Comparison of ENCODE assay signal across 19 mouse cellular contexts in genomic region chr5:37395172-37396030, GRCm38 (mm10). TPM values are rescaled to one million over a fixed set of nuclear protein-coding genes. Genes with fewer than 3 reads are reported as not detected.
DNase-seq lines count a peak whose midpoint lies in the region; ATAC-seq and TF ChIP-seq lines count a peak whose summit lies in the region.
"Had no signal": no experiment of that assay in that cellular context is flagged by ENCODE, and none has a peak within 500 bp of the region (broad histone marks: within the 10 kb centered on the region; RNA-seq: fewer than 3 reads in every experiment).

No protein-coding gene starts in this region.

- WGBS in forebrain, embryonic 11.5 days: 79% methylated on average over 22 of the region's 22 CpGs
- 90% methylated on average over 22 of the region's 22 CpGs for WGBS in forebrain, embryonic 10.5 days
- 57% methylated on average over 22 of the region's 22 CpGs for WGBS in hindbrain, embryonic 12.5 days
- WGBS in midbrain, embryonic 15.5 days: 36% methylated on average over 22 of the region's 22 CpGs
- 89% methylated on average over 22 of the region's 22 CpGs for WGBS in intestine, embryonic 15.5 days
- WGBS in liver, embryonic 11.5 days: 87% methylated on average over 22 of the region's 22 CpGs

- TF ChIP-seq CTCF in Patski (IDR thresholded peaks at IDR 0.05): no peak

- POLR2A ChIA-PET in Patski (lab: Charles Lee): no interaction called here

- no peak overlapping the region for H3K27ac ChIP-seq in forebrain, embryonic 11.5 days (ENCODE audit: low read depth, low read length)
- H3K27ac ChIP-seq in forebrain, embryonic 10.5 days: no peak overlapping the region
- H3K27ac ChIP-seq in hindbrain, embryonic 12.5 days: peak overlapping the region; percentile 30; the same call in 1 of the 2 replicates
- peak overlapping the region; percentile 45; the same call in 1 of the 2 replicates for H3K27ac ChIP-seq in midbrain, embryonic 15.5 days
- no peak overlapping the region for H3K27ac ChIP-seq in intestine, embryonic 15.5 days
- H3K27ac ChIP-seq in liver, embryonic 11.5 days (ENCODE audit: low read depth, low read length): no peak overlapping the region
- H3K27ac ChIP-seq: liver, embryonic 14.5 days had no signal

- no peaks in the 10 kb centered on the region for H3K27me3 ChIP-seq in forebrain, embryonic 11.5 days (ENCODE audit: control insufficient read depth, insufficient read depth, low read length)
- H3K27me3 ChIP-seq in forebrain, embryonic 10.5 days (ENCODE audit: poor library complexity, severe bottlenecking): no peaks in the 10 kb centered on the region
- no peaks in the 10 kb centered on the region for H3K27me3 ChIP-seq in Patski
- no peaks in the 10 kb centered on the region for H3K27me3 ChIP-seq in hindbrain, embryonic 12.5 days
- no peaks in the 10 kb centered on the region for H3K27me3 ChIP-seq in midbrain, embryonic 15.5 days (replicated peaks)
- H3K27me3 ChIP-seq in intestine, embryonic 15.5 days (replicated peaks): no peaks in the 10 kb centered on the region
- no peaks in the 10 kb centered on the region for H3K27me3 ChIP-seq in liver, embryonic 11.5 days (replicated peaks; ENCODE audit: control insufficient read depth, insufficient read depth, low read length)

- no peak overlapping the region for H3K4me2 ChIP-seq in forebrain, embryonic 11.5 days (ENCODE audit: low read depth, low read length, severe bottlenecking)
- 0 out of 2 replicates have a peak overlapping the region, but pooled peaks have one; percentile 4 for H3K4me2 ChIP-seq in hindbrain, embryonic 12.5 days (replicated peaks)
- no peak overlapping the region for H3K4me2 ChIP-seq in midbrain, embryonic 15.5 days
- no peak overlapping the region for H3K4me2 ChIP-seq in intestine, embryonic 15.5 days (replicated peaks)
- no peak overlapping the region for H3K4me2 ChIP-seq in liver, embryonic 11.5 days
- H3K4me2 ChIP-seq: heart, embryonic 11.5 days had no signal

- peak; percentile 37 for DNase-seq in forebrain, embryonic 11.5 days (ENCODE audit: low spot score)
- DNase-seq in forebrain, embryonic 10.5 days (ENCODE audit: extremely low spot score, low spot score): no peak
- DNase-seq in Patski (ENCODE audit: low read depth, low spot score): peak; percentile 51
- DNase-seq in thymus, postnatal 0 days (ENCODE audit: low spot score): no peak
- no peak for DNase-seq in liver, embryonic 11.5 days (ENCODE audit: low spot score)
- DNase-seq: cerebellum, adult 11 months; gastrocnemius, postnatal 36 days; heart, postnatal 36 days; kidney, adult 2 months; kidney, postnatal 4 days; lung, postnatal 10 days; right cerebral cortex, adult 18-20 months; spleen, adult 18-20 months; thymus, postnatal 14 days had no signal

- in situ Hi-C loops in Patski (cut with MboI; ENCODE audit: low pct_unique_long_range_greater_than_20kb): loop anchor here (25.0 kb wide), 1 partner anchor 317 kb away; the partner anchor contains the start of gene Stk32b

- H3K4me1 ChIP-seq in forebrain, embryonic 11.5 days (replicated peaks; ENCODE audit: control insufficient read depth, insufficient read depth, low read length): no peaks in the 10 kb centered on the region
- H3K4me1 ChIP-seq in forebrain, embryonic 10.5 days: no peaks in the 10 kb centered on the region; the same call in 1 of the 2 replicates
- peaks cover 5% of the 10 kb centered on the region; the same call in 1 of the 2 replicates for H3K4me1 ChIP-seq in hindbrain, embryonic 12.5 days
- H3K4me1 ChIP-seq in midbrain, embryonic 15.5 days: peaks cover 10% of the 10 kb centered on the region; the same call in 1 of the 2 replicates
- no peaks in the 10 kb centered on the region for H3K4me1 ChIP-seq in intestine, embryonic 15.5 days (replicated peaks)
- H3K4me1 ChIP-seq in liver, embryonic 11.5 days (replicated peaks; ENCODE audit: control insufficient read depth, insufficient read depth, low read length): no peaks in the 10 kb centered on the region

- peaks cover 3% of the 10 kb centered on the region; the same call in 1 of the 2 replicates for H3K36me3 ChIP-seq in forebrain, embryonic 11.5 days (ENCODE audit: control insufficient read depth, insufficient read depth, low read length)
- peaks cover 86% of the 10 kb centered on the region for H3K36me3 ChIP-seq in forebrain, embryonic 10.5 days (replicated peaks)
- no peaks in the 10 kb centered on the region for H3K36me3 ChIP-seq in hindbrain, embryonic 12.5 days
- H3K36me3 ChIP-seq in midbrain, embryonic 15.5 days (replicated peaks): no peaks in the 10 kb centered on the region
- H3K36me3 ChIP-seq in intestine, embryonic 15.5 days: peaks cover 5% of the 10 kb centered on the region; the same call in 1 of the 2 replicates
- H3K36me3 ChIP-seq in liver, embryonic 11.5 days (ENCODE audit: control insufficient read depth, insufficient read depth, low read length): 0 out of 2 replicates have a peak, but pooled peaks cover 2% of the 10 kb centered on the region

- ATAC-seq in forebrain, embryonic 11.5 days (replicated peaks; ENCODE audit: low FRiP score): no peak; the same call in 1 of the 2 replicates
- peak; percentile 27 for ATAC-seq in Patski
- ATAC-seq in hindbrain, embryonic 12.5 days (ENCODE audit: low FRiP score): peak; percentile 77
- ATAC-seq in midbrain, embryonic 15.5 days (replicated peaks): peak; percentile 88
- no peak for ATAC-seq in intestine, embryonic 15.5 days
- no peak for ATAC-seq in liver, embryonic 11.5 days (replicated peaks; ENCODE audit: low FRiP score)

- H3K9ac ChIP-seq in forebrain, embryonic 11.5 days (ENCODE audit: low read length): no peak overlapping the region
- H3K9ac ChIP-seq in hindbrain, embryonic 12.5 days: no peak overlapping the region
- H3K9ac ChIP-seq in midbrain, embryonic 15.5 days: no peak overlapping the region
- no peak overlapping the region for H3K9ac ChIP-seq in intestine, embryonic 15.5 days
- H3K9ac ChIP-seq in liver, embryonic 11.5 days (ENCODE audit: low read depth, low read length): no peak overlapping the region
- H3K9ac ChIP-seq: liver, embryonic 14.5 days had no signal

- no peaks in the 10 kb centered on the region; the same call in 1 of the 2 replicates for H3K9me3 ChIP-seq in forebrain, embryonic 11.5 days (ENCODE audit: control insufficient read depth, low read length)
- 0 out of 2 replicates have a peak, but pooled peaks cover 8% of the 10 kb centered on the region for H3K9me3 ChIP-seq in forebrain, embryonic 10.5 days
- no peaks in the 10 kb centered on the region for H3K9me3 ChIP-seq in hindbrain, embryonic 12.5 days (replicated peaks)
- H3K9me3 ChIP-seq in midbrain, embryonic 15.5 days: no peaks in the 10 kb centered on the region
- H3K9me3 ChIP-seq in intestine, embryonic 15.5 days: no peaks in the 10 kb centered on the region
- no peaks in the 10 kb centered on the region for H3K9me3 ChIP-seq in liver, embryonic 11.5 days (ENCODE audit: control insufficient read depth, low read length)

- no peak overlapping the region for H3K4me3 ChIP-seq in forebrain, embryonic 11.5 days (ENCODE audit: low read depth, low read length)
- no peak overlapping the region for H3K4me3 ChIP-seq in forebrain, embryonic 10.5 days
- no peak overlapping the region for H3K4me3 ChIP-seq in hindbrain, embryonic 12.5 days
- no peak overlapping the region for H3K4me3 ChIP-seq in midbrain, embryonic 15.5 days
- no peak overlapping the region for H3K4me3 ChIP-seq in intestine, embryonic 15.5 days (replicated peaks)
- H3K4me3 ChIP-seq in liver, embryonic 11.5 days (ENCODE audit: low read depth, low read length): no peak overlapping the region

- CTCF ChIA-PET in Patski (lab: Charles Lee): interaction anchor here (1.1 to 2.9 kb wide), 3 partner anchors 12 to 45 kb away, joined by 3 to 9 read pairs (median 3); no protein-coding TSS in a partner anchor

RNA-seq across cellular contexts. Expression of gene Evc2, which starts 57.1 kb away (rescaled TPM):
- 16.8 and 19.1 TPM in 2 replicates for polyA plus RNA-seq in forebrain, embryonic 11.5 days (2014; fragmentation: Nextera tagmentation; extraction: Ambion mirVana)
- polyA plus RNA-seq in forebrain, embryonic 10.5 days (2016; fragmentation: Nextera tagmentation; extraction: Ambion mirVana): 20.1 and 22.3 TPM in 2 replicates
- 72.5 TPM for polyA plus RNA-seq in Patski (2021)
- 12.3 and 13.3 TPM in 2 replicates for polyA plus RNA-seq in hindbrain, embryonic 12.5 days (2016; fragmentation: Nextera tagmentation; extraction: Ambion mirVana)
- 5.5 and 7.2 TPM in 2 replicates for polyA plus RNA-seq in midbrain, embryonic 15.5 days (2015; fragmentation: Nextera tagmentation; extraction: Ambion mirVana)
- 11.5 and 12.1 TPM in 2 replicates for polyA plus RNA-seq in intestine, embryonic 15.5 days (2015; fragmentation: Nextera tagmentation; extraction: Ambion mirVana)
- polyA plus RNA-seq in thymus, postnatal 0 days (2015; fragmentation: Nextera tagmentation; extraction: Ambion mirVana): 2.1 and 3.4 TPM in 2 replicates
- polyA plus RNA-seq in liver, embryonic 11.5 days (2014; fragmentation: Nextera tagmentation; extraction: Ambion mirVana): 10.3 and 10.7 TPM in 2 replicates

RNA-seq across cellular contexts. Expression of gene Evc, which starts 58.7 kb away (rescaled TPM):
- polyA plus RNA-seq in forebrain, embryonic 11.5 days (2014; fragmentation: Nextera tagmentation; extraction: Ambion mirVana): 24.2 and 26.7 TPM in 2 replicates
- polyA plus RNA-seq in forebrain, embryonic 10.5 days (2016; fragmentation: Nextera tagmentation; extraction: Ambion mirVana): 28.8 and 31.5 TPM in 2 replicates
- polyA plus RNA-seq in Patski (2021): 146 TPM
- polyA plus RNA-seq in hindbrain, embryonic 12.5 days (2016; fragmentation: Nextera tagmentation; extraction: Ambion mirVana): 17.2 and 18.3 TPM in 2 replicates
- polyA plus RNA-seq in midbrain, embryonic 15.5 days (2015; fragmentation: Nextera tagmentation; extraction: Ambion mirVana): 3.7 and 4.4 TPM in 2 replicates
- 10.9 and 11.2 TPM in 2 replicates for polyA plus RNA-seq in intestine, embryonic 15.5 days (2015; fragmentation: Nextera tagmentation; extraction: Ambion mirVana)
- 4.1 and 4.7 TPM in 2 replicates for polyA plus RNA-seq in thymus, postnatal 0 days (2015; fragmentation: Nextera tagmentation; extraction: Ambion mirVana)
- 7.9 and 8.8 TPM in 2 replicates for polyA plus RNA-seq in liver, embryonic 11.5 days (2014; fragmentation: Nextera tagmentation; extraction: Ambion mirVana)

Comparison
In these comparisons a context has a peak if more than half of its experiments do, and no peak if none do; other contexts are left out.
1. DNase-seq: peak in forebrain, embryonic 11.5 days (single experiment) and Patski (single experiment); none in forebrain, embryonic 10.5 days (single experiment), thymus, postnatal 0 days (single experiment) and liver, embryonic 11.5 days (single experiment).
2. ATAC-seq: peak in Patski (single experiment), hindbrain, embryonic 12.5 days (single experiment) and midbrain, embryonic 15.5 days (single experiment); none in forebrain, embryonic 11.5 days (single experiment), intestine, embryonic 15.5 days (single experiment) and liver, embryonic 11.5 days (single experiment).
3. H3K27ac ChIP-seq: peak in hindbrain, embryonic 12.5 days (single experiment) and midbrain, embryonic 15.5 days (single experiment); none in forebrain, embryonic 11.5 days (single experiment), forebrain, embryonic 10.5 days (single experiment), intestine, embryonic 15.5 days (single experiment) and liver, embryonic 11.5 days (single experiment).